Mouse (Mus musculus) neural tube, embryonic 11.5 days (tissue): ENCODE data around the gene Disp1. TPM values are rescaled to one million over a fixed set of nuclear protein-coding genes. Genes with fewer than 3 reads are reported as not detected.

Experiments
- ATAC-seq: fragments of 200-750 bp; cut with Nextera tagmentation; 2 replicates; pipeline ENCODE4 v1.8.0; 2017; ENCODE audit warnings: moderate number of reproducible peaks, mild to moderate bottlenecking, moderate TSS enrichment, moderate library complexity; ENCODE audit not compliant: insufficient read depth, low FRiP score, low TSS enrichment
- DNase-seq: peaks from one replicate; pipeline ENCODE4 v3.0.0-alpha.2; 2015; ENCODE audit warnings: low spot score
- H3K27ac ChIP-seq: fragments of 300-500 bp; sonication (generic); 2 replicates; pipeline ENCODE4 v1.5.1; 2014; ENCODE audit warnings: low read depth, mild to moderate bottlenecking, low read length
- H3K27me3 ChIP-seq: fragments of 300-500 bp; sonication (generic); 2 replicates; pipeline ENCODE4 v1.6.1; 2014; ENCODE audit warnings: mild to moderate bottlenecking, low read length, mixed read lengths; ENCODE audit not compliant: control insufficient read depth, insufficient read depth
- H3K36me3 ChIP-seq: fragments of 300-500 bp; sonication (generic); 2 replicates; pipeline ENCODE4 v1.6.1; 2014; ENCODE audit warnings: mild to moderate bottlenecking, low read length, moderate library complexity, mixed read lengths; ENCODE audit not compliant: control insufficient read depth, insufficient read depth
- H3K4me1 ChIP-seq: fragments of 300-500 bp; sonication (generic); 2 replicates; pipeline ENCODE4 v1.6.1; 2014; ENCODE audit warnings: low read length, mixed read lengths; ENCODE audit not compliant: control insufficient read depth, insufficient read depth
- H3K4me2 ChIP-seq: fragments of 300-500 bp; sonication (generic); 2 replicates; pipeline ENCODE4 v1.6.1; 2014; ENCODE audit warnings: low read depth, mild to moderate bottlenecking, moderate library complexity
- H3K4me3 ChIP-seq: fragments of 300-500 bp; sonication (generic); 2 replicates; pipeline ENCODE4 v1.5.1; 2014; ENCODE audit warnings: low read depth, low read length
- H3K9ac ChIP-seq: fragments of 300-500 bp; sonication (generic); 2 replicates; pipeline ENCODE4 v1.6.1; 2014; ENCODE audit warnings: mild to moderate bottlenecking, low read length
- H3K9me3 ChIP-seq: fragments of 300-500 bp; sonication (generic); 2 replicates; pipeline ENCODE4 v1.6.1; 2016; ENCODE audit warnings: low read length; ENCODE audit not compliant: control insufficient read depth
- WGBS: fragments of 180-500 bp; shearing (Covaris S2); extraction: QIAGEN DNeasy Blood & Tissue Kit; methylation state at CpG from one replicate; pipeline ENCODE4 v1.1.7; 2014; 5-methylcytosine and 5-hydroxymethylcytosine counted together
- polyA plus RNA-seq: library from polyadenylated mRNA; unstranded; fragments of >200 nt; fragmentation: Nextera tagmentation; extraction: Ambion mirVana; gene quantifications from 2 replicates; pipeline ENCODE4 v1.2.1, GENCODE M21; 2014

Gene Disp1
- polyA plus RNA-seq, 1 experiment from 2014 or later, result 11.7 TPM

- no peak for DNase-seq
- Histone ChIP-seq H3K4me1 (peaks cover 6% of the 10 kb centered on the region), H3K36me3 (no peaks in the 10 kb centered on the region), H3K9ac (no peak overlapping the region), H3K4me2 (no peak overlapping the region), H3K27ac (no peak overlapping the region), H3K4me3 (no peak overlapping the region), H3K27me3 (no peaks in the 10 kb centered on the region), H3K9me3 (no peaks in the 10 kb centered on the region)
- 74% methylated on average over 21 of the region's 21 CpGs for WGBS
- no peak for ATAC-seq
Observed at GRCm38 (mm10) chr1:183117827-183118825, 103.2 kb downstream of the Disp1 start.

GRCm38 (mm10) chr1:183116946-183117826 is 104.1 kb downstream of the Disp1 start:
- ATAC-seq, result no peak

GRCm38 (mm10) chr1:183116441-183116840 is 104.9 kb downstream of the Disp1 start:
- no peaks in the 10 kb centered on the region for H3K9me3 ChIP-seq

More at GRCm38 (mm10) chr1:183116946-183117826, 104.1 kb downstream of the Disp1 start:
- Histone ChIP-seq H3K9ac (no peak overlapping the region), H3K36me3 (no peaks in the 10 kb centered on the region), H3K27ac (no peak overlapping the region), H3K4me3 (no peak overlapping the region), H3K4me1 (peaks cover 6% of the 10 kb centered on the region), H3K4me2 (no peak overlapping the region), H3K27me3 (no peaks in the 10 kb centered on the region), H3K9me3 (no peaks in the 10 kb centered on the region)
- WGBS, result 73% methylated on average over 15 of the region's 15 CpGs
- DNase-seq, result no peak

GRCm38 (mm10) chr1:183115076-183115475 is 106.2 kb downstream of the Disp1 start:
- peaks cover 6% of the 10 kb centered on the region for H3K4me1 ChIP-seq
- no peak overlapping the region for H3K9ac ChIP-seq
- H3K27ac ChIP-seq, result no peak overlapping the region
- no peaks in the 10 kb centered on the region for H3K27me3 ChIP-seq
- H3K36me3 ChIP-seq, result no peaks in the 10 kb centered on the region
- no peak overlapping the region for H3K4me2 ChIP-seq
- DNase-seq, result no peak
- no peaks in the 10 kb centered on the region for H3K9me3 ChIP-seq
- ATAC-seq, result no peak
- no peak overlapping the region for H3K4me3 ChIP-seq
- 85% methylated on average over 7 of the region's 7 CpGs for WGBS

More at GRCm38 (mm10) chr1:183116441-183116840, 104.9 kb downstream of the Disp1 start:
- H3K27ac ChIP-seq, result no peak overlapping the region
- H3K4me1 ChIP-seq, result peaks cover 6% of the 10 kb centered on the region
- DNase-seq (no peak), ATAC-seq (no peak)
- no peak overlapping the region for H3K9ac ChIP-seq
- no peak overlapping the region for H3K4me2 ChIP-seq
- WGBS, result 51% methylated on average over 10 of the region's 10 CpGs
- H3K36me3 ChIP-seq, result no peaks in the 10 kb centered on the region
- no peak overlapping the region for H3K4me3 ChIP-seq
- H3K27me3 ChIP-seq, result no peaks in the 10 kb centered on the region

- no peak for ATAC-seq
- H3K4me1 ChIP-seq, result peaks cover 6% of the 10 kb centered on the region
Observed at GRCm38 (mm10) chr1:183114554-183114953, 106.8 kb downstream of the Disp1 start.

DNA sequence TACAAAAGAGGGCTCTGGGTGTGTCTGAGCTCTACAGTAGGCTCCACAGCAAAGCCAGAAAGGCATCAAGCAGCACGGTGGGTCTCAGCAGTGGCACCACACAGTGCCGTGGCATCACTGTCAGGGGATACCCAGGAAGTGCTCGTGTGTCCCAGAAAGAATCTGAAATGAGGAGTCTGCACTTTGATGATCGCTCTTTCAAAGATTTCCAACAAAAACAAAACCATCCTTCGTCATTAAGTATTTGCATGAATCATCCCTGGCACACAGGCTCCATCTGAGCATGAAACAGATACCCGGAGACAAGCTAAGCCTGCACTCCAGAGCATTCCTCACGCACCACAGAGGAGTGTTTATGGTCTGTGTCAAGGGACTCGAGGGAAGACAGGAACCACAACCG is 107.8 kb downstream of the Disp1 start:
- no peak overlapping the region for H3K4me2 ChIP-seq
- no peak for ATAC-seq
- H3K36me3 ChIP-seq, result no peaks in the 10 kb centered on the region
- no peak overlapping the region for H3K9ac ChIP-seq
- H3K27ac ChIP-seq, result no peak overlapping the region
- DNase-seq, result no peak
- H3K4me1 ChIP-seq, result peaks cover 6% of the 10 kb centered on the region
- H3K4me3 ChIP-seq, result no peak overlapping the region
- 66% methylated on average over 9 of the region's 9 CpGs for WGBS
- no peaks in the 10 kb centered on the region for H3K27me3 ChIP-seq
- no peaks in the 10 kb centered on the region for H3K9me3 ChIP-seq

More at GRCm38 (mm10) chr1:183114554-183114953, 106.8 kb downstream of the Disp1 start:
- Histone ChIP-seq H3K4me2 (no peak overlapping the region), H3K4me3 (no peak overlapping the region), H3K27ac (no peak overlapping the region), H3K36me3 (no peaks in the 10 kb centered on the region), H3K9ac (no peak overlapping the region), H3K9me3 (no peaks in the 10 kb centered on the region), H3K27me3 (no peaks in the 10 kb centered on the region)
- WGBS, result 73% methylated on average over 6 of the region's 6 CpGs
- no peak for DNase-seq

GRCm38 (mm10) chr1:183107476-183107875 is 113.8 kb downstream of the Disp1 start:
- no peaks in the 10 kb centered on the region for H3K9me3 ChIP-seq
- 88% methylated on average over 2 of the region's 2 CpGs for WGBS
- no peak overlapping the region for H3K4me3 ChIP-seq
- H3K27ac ChIP-seq, result no peak overlapping the region
- H3K27me3 ChIP-seq, result no peaks in the 10 kb centered on the region
- no peak for ATAC-seq
- H3K4me2 ChIP-seq, result no peak overlapping the region
- no peaks in the 10 kb centered on the region for H3K4me1 ChIP-seq
- H3K36me3 ChIP-seq, result no peaks in the 10 kb centered on the region
- DNase-seq, result no peak
- H3K9ac ChIP-seq, result no peak overlapping the region

DNA sequence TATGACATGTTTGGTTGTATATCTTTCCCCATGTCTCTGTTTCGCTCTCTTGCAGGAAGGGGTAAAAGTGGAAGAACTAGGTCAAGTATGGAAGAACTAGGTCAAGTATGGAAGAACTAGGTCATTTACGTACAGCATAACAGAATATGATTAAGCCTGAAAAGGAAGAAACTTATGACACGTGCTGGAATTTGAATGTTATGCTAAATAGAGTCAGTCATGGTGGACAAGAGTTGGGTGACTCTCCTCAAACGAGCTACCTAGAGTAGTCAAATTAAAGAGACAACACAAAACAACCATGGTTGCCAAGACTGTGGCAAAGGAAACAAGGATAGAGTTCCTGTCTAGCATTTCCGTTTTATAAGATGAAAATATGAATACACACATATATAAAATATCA is 116.6 kb downstream of the Disp1 start:
- DNase-seq, result no peak
- no peaks in the 10 kb centered on the region for H3K36me3 ChIP-seq
- ATAC-seq, result no peak

More for the DNA sequence above, 116.6 kb downstream of the Disp1 start:
- Histone ChIP-seq H3K4me2 (no peak overlapping the region), H3K9me3 (no peaks in the 10 kb centered on the region), H3K27me3 (no peaks in the 10 kb centered on the region), H3K4me1 (no peaks in the 10 kb centered on the region), H3K9ac (no peak overlapping the region), H3K27ac (no peak overlapping the region), H3K4me3 (no peak overlapping the region)
- 92% methylated on average over 5 of the region's 5 CpGs for WGBS
